In the genomic region with DNA sequence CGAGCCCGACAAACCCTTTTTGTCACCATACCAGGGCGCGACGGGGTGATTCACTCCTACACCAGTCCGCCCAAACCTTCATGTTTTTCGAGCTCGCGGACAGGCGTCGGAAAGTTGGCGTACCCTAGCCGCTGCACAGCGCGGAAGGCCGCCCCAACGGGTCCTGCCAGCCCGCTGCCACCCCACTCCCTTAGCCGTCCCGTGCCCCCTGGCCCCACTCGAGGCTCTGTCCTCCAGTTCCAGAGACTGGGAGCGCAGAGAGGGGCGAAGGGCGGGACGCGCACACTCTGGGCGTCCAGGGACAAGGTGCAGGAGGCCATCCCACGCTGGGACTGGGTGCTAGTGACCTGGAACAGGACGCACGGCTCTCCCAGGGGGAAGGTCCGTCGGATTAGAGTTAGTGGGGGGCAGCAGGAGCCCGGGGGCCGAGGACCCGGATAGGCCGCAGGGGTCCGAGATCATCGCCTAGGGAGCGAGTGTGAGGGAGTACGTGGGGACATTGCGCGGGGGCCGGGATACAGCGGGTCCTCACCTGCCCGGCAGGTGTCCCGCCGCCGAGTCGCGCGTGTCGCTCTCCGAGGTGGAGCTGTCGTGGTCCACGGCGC, we compare ENCODE assay signal across 9 mouse cellular contexts. TPM values are rescaled to one million over a fixed set of nuclear protein-coding genes. Genes with fewer than 3 reads are reported as not detected.
DNase-seq lines count a peak whose midpoint lies in the region; ATAC-seq and TF ChIP-seq lines count a peak whose summit lies in the region.
"Had no signal": no experiment of that assay in that cellular context is flagged by ENCODE, and none has a peak within 500 bp of the region (broad histone marks: within the 10 kb centered on the region; RNA-seq: fewer than 3 reads in every experiment).

A gene (plus strand): TSS at position 329 of the 605 bp plus-strand sequence.

- H3K9me3 ChIP-seq in forebrain, embryonic 11.5 days (ENCODE audit: control insufficient read depth, low read length), result no peaks in the 10 kb centered on the region
- no peaks in the 10 kb centered on the region for H3K9me3 ChIP-seq in hindbrain, embryonic 16.5 days (ENCODE audit: control insufficient read depth, low read length)
- no peaks in the 10 kb centered on the region for H3K9me3 ChIP-seq in liver, embryonic 13.5 days (replicated peaks)
- H3K9me3 ChIP-seq in stomach, postnatal 0 days (ENCODE audit: control insufficient read depth, low read length), result no peaks in the 10 kb centered on the region

- H3K36me3 ChIP-seq in liver, adult 2 months (ENCODE audit: control insufficient read depth, insufficient read depth, low read length), result no peaks in the 10 kb centered on the region
- H3K36me3 ChIP-seq in forebrain, embryonic 11.5 days (ENCODE audit: control insufficient read depth, insufficient read depth, low read length), result no peaks in the 10 kb centered on the region
- H3K36me3 ChIP-seq in hindbrain, embryonic 16.5 days (ENCODE audit: control insufficient read depth, insufficient read depth, low read length), result no peaks in the 10 kb centered on the region
- no peaks in the 10 kb centered on the region for H3K36me3 ChIP-seq in liver, embryonic 13.5 days
- no peaks in the 10 kb centered on the region for H3K36me3 ChIP-seq in stomach, postnatal 0 days (ENCODE audit: control insufficient read depth, insufficient read depth, low read length)

- H3K4me1 ChIP-seq in liver, adult 2 months (ENCODE audit: control insufficient read depth, insufficient read depth, low read length), result no peaks in the 10 kb centered on the region
- peaks cover 5% of the 10 kb centered on the region; the same call in 1 of the 2 replicates for H3K4me1 ChIP-seq in forebrain, embryonic 11.5 days (replicated peaks; ENCODE audit: control insufficient read depth, insufficient read depth, low read length)
- H3K4me1 ChIP-seq in hindbrain, embryonic 16.5 days (ENCODE audit: control insufficient read depth, insufficient read depth, low read depth, low read length), result peaks cover 15% of the 10 kb centered on the region
- H3K4me1 ChIP-seq in liver, embryonic 13.5 days (replicated peaks), result peaks cover 9% of the 10 kb centered on the region
- peaks cover 6% of the 10 kb centered on the region; the same call in 1 of the 2 replicates for H3K4me1 ChIP-seq in stomach, postnatal 0 days (replicated peaks; ENCODE audit: control insufficient read depth, insufficient read depth)

- 0 out of 2 replicates have a peak, but pooled peaks cover 2% of the 10 kb centered on the region for H3K27me3 ChIP-seq in liver, adult 2 months (ENCODE audit: control insufficient read depth, insufficient read depth, low read length)
- peaks cover 28% of the 10 kb centered on the region for H3K27me3 ChIP-seq in forebrain, embryonic 11.5 days (ENCODE audit: control insufficient read depth, insufficient read depth, low read length)
- H3K27me3 ChIP-seq in hindbrain, embryonic 16.5 days (replicated peaks; ENCODE audit: control insufficient read depth, insufficient read depth, low read length), result peaks cover 5% of the 10 kb centered on the region; the same call in 1 of the 2 replicates
- H3K27me3 ChIP-seq in liver, embryonic 13.5 days, result peaks cover 63% of the 10 kb centered on the region
- H3K27me3 ChIP-seq in stomach, postnatal 0 days (ENCODE audit: control insufficient read depth, insufficient read depth, low read length), result peaks cover 3% of the 10 kb centered on the region; the same call in 1 of the 2 replicates

- no peak for TF ChIP-seq POLR2A in liver, adult 2 months (IDR thresholded peaks at IDR 0.05; ENCODE audit: extremely low read depth, insufficient read depth, low read length)

- H3K4me2 ChIP-seq in forebrain, embryonic 11.5 days (ENCODE audit: low read depth, low read length, severe bottlenecking), result peak within 1 kb of the TSS; percentile 99
- H3K4me2 ChIP-seq in hindbrain, embryonic 16.5 days (ENCODE audit: low read length), result peak within 1 kb of the TSS; percentile 94
- H3K4me2 ChIP-seq in liver, embryonic 13.5 days, result peak within 1 kb of the TSS; percentile 75
- peak within 1 kb of the TSS; percentile 99 for H3K4me2 ChIP-seq in stomach, postnatal 0 days (replicated peaks; ENCODE audit: low read depth)

- TF ChIP-seq EP300 in stomach, postnatal 0 days (optimal IDR thresholded peaks at IDR 0.05), result no peak

- no peaks in the 10 kb centered on the region for H3K79me2 ChIP-seq in liver, adult 2 months (ENCODE audit: control insufficient read depth, insufficient read depth, low read length)

- DNase-seq in liver, adult 2 months (ENCODE audit: extremely low read depth, low read depth, low spot score), result no peak
- DNase-seq in liver (no peak), adipocyte (ENCODE audit: low spot score) (no peak)
- DNase-seq in adrenal gland, postnatal 25 days, result peak; percentile 32
- DNase-seq in forebrain, embryonic 11.5 days (ENCODE audit: low spot score), result peak; percentile 55
- no peak for DNase-seq in liver, embryonic 13.5 days
- peak; percentile 54 for DNase-seq in stomach, postnatal 0 days (ENCODE audit: low spot score)

- H3K9ac ChIP-seq in liver, adult 2 months (ENCODE audit: low read depth, low read length), result no peak within 1 kb of the TSS
- H3K9ac ChIP-seq in forebrain, embryonic 11.5 days (ENCODE audit: low read length), result peak within 1 kb of the TSS; percentile 63
- H3K9ac ChIP-seq in hindbrain, embryonic 16.5 days (ENCODE audit: low read depth, low read length), result peak within 1 kb of the TSS; percentile 87
- H3K9ac ChIP-seq in liver, embryonic 13.5 days, result peak within 1 kb of the TSS; percentile 36; the same call in 1 of the 2 replicates
- peak within 1 kb of the TSS; percentile 60 for H3K9ac ChIP-seq in stomach, postnatal 0 days (ENCODE audit: low read length)

- TF ChIP-seq CTCF in liver, adult 2 months (IDR thresholded peaks at IDR 0.05; ENCODE audit: low read depth, low read length), result no peak
- no peak for TF ChIP-seq CTCF in stomach, postnatal 0 days (IDR thresholded peaks at IDR 0.05; ENCODE audit: low read depth)

- ATAC-seq in forebrain, embryonic 11.5 days (replicated peaks; ENCODE audit: low FRiP score), result peak; percentile 30
- ATAC-seq in hindbrain, embryonic 16.5 days, result peak; percentile 15
- ATAC-seq in liver, embryonic 13.5 days (ENCODE audit: low read depth), result no peak
- peak; percentile 53 for ATAC-seq in stomach, postnatal 0 days (ENCODE audit: low FRiP score, low TSS enrichment)

- WGBS in liver, adult 2 months, result 55% methylated on average over 56 of the region's 56 CpGs
- under 1% methylated on average over 55 of the region's 56 CpGs for WGBS in forebrain, embryonic 11.5 days
- under 1% methylated on average over 53 of the region's 56 CpGs for WGBS in hindbrain, embryonic 16.5 days
- WGBS in liver, embryonic 13.5 days (ENCODE audit: insufficient replicate concordance), result 2% methylated on average over 56 of the region's 56 CpGs
- 4% methylated on average over 50 of the region's 56 CpGs for WGBS in stomach, postnatal 0 days

- H3K27ac ChIP-seq in liver, adult 2 months (replicated peaks; ENCODE audit: insufficient read depth, low read depth, low read length), result no peak within 1 kb of the TSS
- H3K27ac ChIP-seq in forebrain, embryonic 11.5 days (ENCODE audit: low read depth, low read length), result no peak within 1 kb of the TSS
- H3K27ac ChIP-seq in hindbrain, embryonic 16.5 days (ENCODE audit: low read depth, low read length), result peak within 1 kb of the TSS; percentile 20; the same call in 1 of the 2 replicates
- H3K27ac ChIP-seq in liver, embryonic 13.5 days, result no peak within 1 kb of the TSS
- peak within 1 kb of the TSS; percentile 67 for H3K27ac ChIP-seq in stomach, postnatal 0 days (replicated peaks)

- H3K4me3 ChIP-seq in liver, adult 2 months (ENCODE audit: insufficient read depth, low read depth, low read length), result peak within 1 kb of the TSS; percentile 34; the same call in 1 of the 2 replicates
- H3K4me3 ChIP-seq in forebrain, embryonic 11.5 days (ENCODE audit: low read depth, low read length), result peak within 1 kb of the TSS; percentile 69
- H3K4me3 ChIP-seq in hindbrain, embryonic 16.5 days (ENCODE audit: low read length), result peak within 1 kb of the TSS; percentile 84
- H3K4me3 ChIP-seq in liver, embryonic 13.5 days (replicated peaks), result peak within 1 kb of the TSS; percentile 59
- H3K4me3 ChIP-seq in stomach, postnatal 0 days (ENCODE audit: low read depth, low read length), result peak within 1 kb of the TSS; percentile 60

RNA-seq across cellular contexts. Expression of the gene that starts here (rescaled TPM):
- total RNA-seq in liver, adult 2 months (2014; rRNA removed), result 2.6 and 3.0 TPM in 2 replicates
- 3.1 and 3.4 TPM in 2 replicates for polyA plus RNA-seq in liver, adult 2 months (2012; rRNA removed)
- total RNA-seq in adrenal gland, postnatal 25 days (2021), result not detected in 2 replicates
- polyA plus RNA-seq in forebrain, embryonic 11.5 days (2014; fragmentation: Nextera tagmentation; extraction: Ambion mirVana), result not detected in 2 replicates
- polyA plus RNA-seq in hindbrain, embryonic 16.5 days (2015; fragmentation: Nextera tagmentation; extraction: Ambion mirVana), result 0.54 and 0.65 TPM in 2 replicates
- polyA plus RNA-seq in liver, embryonic 13.5 days (2015; fragmentation: Nextera tagmentation; extraction: Ambion mirVana), result 0.38 and 0.75 TPM in 2 replicates
- 2.0 and 2.2 TPM in 2 replicates for polyA plus RNA-seq in stomach, postnatal 0 days (2015; fragmentation: Nextera tagmentation; extraction: Ambion mirVana)
- total RNA-seq: adrenal gland, adult 18-20 months had no signal

Comparison
In these comparisons a context has a peak if more than half of its experiments do, and no peak if none do; other contexts are left out.
1. Peak in DNase-seq in adrenal gland, postnatal 25 days; RNA of the gene not detected or under 1 TPM.
2. Peak in DNase-seq, ATAC-seq, H3K4me3 ChIP-seq, H3K9ac ChIP-seq and H3K4me2 ChIP-seq in forebrain, embryonic 11.5 days; RNA of the gene not detected or under 1 TPM.
3. Peak in ATAC-seq, H3K4me3 ChIP-seq, H3K27ac ChIP-seq, H3K9ac ChIP-seq and H3K4me2 ChIP-seq in hindbrain, embryonic 16.5 days; RNA of the gene not detected or under 1 TPM.
4. H3K4me3 ChIP-seq: peak in every context shown above with its lines; median percentile 84 in hindbrain, embryonic 16.5 days; 69 in forebrain, embryonic 11.5 days; 60 in stomach, postnatal 0 days; 59 in liver, embryonic 13.5 days; 34 in liver, adult 2 months.